Mouse (Mus musculus): Measurements from ENCODE around the gene Pagr1a.
A peak's percentile ranks its signal among the peaks of the same experiment; 100 is the strongest.

The Pagr1a gene

DNA sequence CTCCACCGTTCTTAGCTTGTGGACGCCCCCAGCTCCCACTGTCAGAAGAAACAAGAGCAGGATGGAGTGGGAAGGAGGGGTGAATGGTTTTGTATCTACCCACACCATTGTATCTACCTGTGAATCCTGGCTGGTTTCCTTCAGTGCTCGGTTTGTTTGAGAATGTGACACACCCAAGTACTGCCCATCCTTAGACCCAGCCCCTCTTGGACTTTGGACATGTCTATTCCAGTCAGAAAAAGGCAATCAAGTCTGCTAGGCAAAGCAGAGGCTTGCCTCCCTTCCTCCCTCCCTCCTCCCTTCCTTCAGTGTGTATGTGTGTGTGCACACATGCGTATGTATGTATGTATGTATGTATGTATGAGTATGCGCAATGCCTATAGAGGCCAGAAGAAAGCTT is 13.5 kb downstream of the Pagr1a start:
- DNase-seq (ENCODE audit: low spot score) = no peak

DNA sequence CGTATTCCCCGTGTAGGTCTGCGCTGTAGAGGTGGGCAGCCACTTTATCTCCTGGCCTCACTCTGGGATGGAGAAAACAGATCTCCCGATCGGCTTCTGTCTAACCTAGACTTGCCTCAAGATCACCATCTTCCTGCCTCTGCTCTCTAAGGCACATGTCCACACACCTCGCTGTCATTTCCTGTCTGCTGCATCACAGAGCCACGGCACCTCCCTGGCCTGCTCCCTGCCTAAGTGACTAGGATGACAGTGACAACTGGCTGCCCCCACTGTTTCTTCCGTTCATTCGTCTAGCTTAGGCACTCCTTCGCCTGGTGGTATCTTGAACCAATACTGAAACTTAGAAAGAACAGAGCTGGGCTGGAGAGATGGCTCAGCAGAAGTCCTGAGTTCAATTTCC is 17.6 kb downstream of the Pagr1a start:
- DNase-seq (ENCODE audit: low spot score) = no peak

DNA sequence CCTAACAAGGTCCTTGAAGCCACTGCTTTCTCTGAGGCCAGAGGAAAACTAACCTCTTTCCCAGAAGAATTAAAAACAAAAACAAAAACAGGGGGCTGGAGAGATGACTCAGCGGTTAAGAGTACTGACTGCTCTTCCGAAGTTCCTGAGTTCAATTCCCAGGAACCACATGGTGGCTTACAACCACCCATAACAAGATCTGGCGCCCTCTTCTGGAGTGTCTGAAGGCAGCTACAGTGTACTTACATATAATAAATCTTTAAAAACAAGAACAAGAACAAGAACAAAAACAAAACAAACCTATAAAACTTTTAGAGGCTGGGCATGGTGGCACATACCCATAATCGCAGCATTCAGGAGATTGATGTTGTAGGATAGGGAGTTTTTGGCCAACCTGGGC is 20.7 kb downstream of the Pagr1a start:
- no peak for DNase-seq (ENCODE audit: low spot score)

GRCm38 (mm10) chr7:126988816-126989215 is 28.3 kb downstream of the Pagr1a start:
- DNase-seq (ENCODE audit: low spot score) = no peak

DNA sequence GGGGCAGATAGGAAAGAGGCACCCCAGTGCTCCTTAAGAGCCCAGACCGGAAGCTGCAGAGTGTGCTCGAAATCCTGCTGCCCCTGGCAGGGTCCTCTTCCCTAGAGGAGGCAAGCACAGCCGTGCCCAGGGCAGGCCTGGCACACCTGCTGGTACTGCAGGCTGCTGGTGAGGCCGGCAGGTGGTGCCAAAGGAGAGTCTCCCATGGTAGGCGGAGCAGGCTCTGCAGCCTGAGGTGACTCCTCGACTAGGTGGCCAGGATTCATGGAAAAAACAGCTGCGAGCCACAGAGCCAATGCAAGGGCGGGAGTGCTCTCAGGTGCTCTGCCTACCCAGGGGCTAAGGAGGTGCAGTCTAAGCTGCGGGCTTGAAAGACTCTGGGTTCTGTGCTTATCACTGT is 30.8 kb downstream of the Pagr1a start:
- no peak for DNase-seq (ENCODE audit: low spot score)

- no peak for DNase-seq (ENCODE audit: low spot score)
Measured at GRCm38 (mm10) chr7:126984667-126985444, 32.3 kb downstream of the Pagr1a start.

DNA sequence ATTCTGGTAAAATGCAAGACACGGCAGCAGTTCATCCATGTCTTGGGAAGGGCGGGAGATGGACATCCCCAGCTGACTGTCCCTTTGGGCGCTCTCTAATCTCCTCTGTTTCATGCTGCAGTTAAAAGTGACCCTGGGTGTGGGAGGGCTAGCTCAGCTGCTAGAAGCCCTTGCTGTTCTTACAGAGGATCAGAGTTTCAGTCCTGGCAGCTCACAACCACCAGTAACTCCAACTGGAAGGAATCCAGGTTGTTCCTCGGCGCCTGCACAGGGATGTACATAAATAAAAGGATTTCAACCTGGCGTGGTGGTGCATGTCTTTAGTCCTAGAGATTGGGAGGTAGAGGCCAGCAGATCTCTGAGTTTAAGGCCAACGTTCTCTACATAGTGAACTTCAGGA is 34.0 kb downstream of the Pagr1a start:
- DNase-seq (ENCODE audit: low spot score) = no peak

GRCm38 (mm10) chr7:126982054-126982453 is 35.1 kb downstream of the Pagr1a start:
- no peak for DNase-seq (ENCODE audit: low spot score)

DNA sequence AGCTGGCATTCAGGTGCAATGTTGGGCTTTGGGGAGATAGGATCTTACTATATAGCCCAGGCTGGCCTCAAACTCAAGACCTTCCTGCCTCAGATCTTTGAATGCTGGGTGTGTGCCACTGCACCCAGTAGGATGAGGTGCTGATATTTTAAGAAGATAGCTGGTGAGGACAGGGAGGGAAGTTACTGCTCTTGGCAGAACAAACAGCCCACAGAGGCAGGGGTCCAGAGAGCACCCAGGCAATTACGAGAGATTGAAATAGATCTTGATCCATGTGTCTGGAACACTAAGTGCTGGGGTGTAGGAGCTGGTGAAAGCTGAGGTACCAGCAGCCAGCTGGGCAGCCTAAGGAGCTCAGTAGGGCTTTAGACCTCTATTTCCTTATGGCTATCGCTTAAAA is 35.6 kb downstream of the Pagr1a start:
- DNase-seq (ENCODE audit: low spot score) = no peak

- no peak for DNase-seq (ENCODE audit: low spot score)
Measured at GRCm38 (mm10) chr7:126978841-126979240, 38.3 kb downstream of the Pagr1a start.

GRCm38 (mm10) chr7:126976878-126977459 is 40.2 kb downstream of the Pagr1a start:
- DNase-seq (ENCODE audit: low spot score) = peak; percentile 47

DNA sequence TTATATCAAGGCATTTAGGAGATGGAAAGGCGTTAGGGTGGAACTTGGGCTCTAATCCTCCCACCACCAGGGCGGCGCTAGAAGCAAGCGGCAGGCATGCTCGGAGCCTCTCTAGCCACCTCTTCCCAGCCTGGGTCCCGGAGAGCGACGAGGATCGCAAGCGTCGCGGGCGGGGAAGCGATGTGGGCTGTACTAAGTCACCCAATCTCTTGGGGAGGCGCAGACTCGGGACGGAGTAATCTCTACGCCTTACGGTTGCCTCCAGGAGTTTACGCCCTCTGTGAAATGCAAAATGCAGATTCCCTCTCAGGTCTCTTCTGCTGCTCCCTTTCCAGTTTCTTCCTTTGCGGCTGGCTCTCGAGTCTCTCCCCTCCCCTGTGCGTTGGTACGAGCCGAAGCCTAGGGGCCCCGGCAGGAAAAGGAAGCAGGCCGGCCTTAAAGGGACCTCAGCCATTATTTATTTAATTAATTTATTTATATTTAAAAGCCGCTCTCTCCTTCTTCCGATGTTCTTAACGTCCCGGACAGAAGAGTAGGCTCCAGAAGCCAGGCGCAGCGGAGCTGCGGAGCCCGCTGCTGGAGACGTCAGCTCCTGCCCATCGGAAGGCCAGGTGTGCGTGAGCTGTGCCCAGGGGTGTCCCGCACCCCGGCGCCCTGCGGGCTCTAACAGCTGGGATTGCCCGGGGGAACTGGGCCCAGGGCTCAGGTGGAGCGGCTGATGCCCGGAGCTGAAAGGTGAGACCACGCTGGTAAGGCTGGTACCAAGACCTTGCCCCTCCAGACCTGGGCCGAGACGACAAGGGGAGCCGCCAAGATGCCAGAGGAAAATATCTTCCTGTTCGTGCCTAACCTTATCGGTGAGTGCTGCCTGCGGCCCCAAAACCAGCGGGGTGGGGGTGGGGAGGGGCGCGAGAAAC is 40.9 kb downstream of the Pagr1a start, which contains the start of gene Cdiptos:
Gene Cdiptos, minus strand, starts transcription at position 149 of the 917 bp plus-strand sequence.
- DNase-seq (ENCODE audit: low spot score) = peak; percentile 96

GRCm38 (mm10) chr7:126975893-126975949 is 41.4 kb downstream of the Pagr1a start, which contains the start of gene Cdipt:
Cdipt (plus strand) TSS chr7:126975914.
- DNase-seq (ENCODE audit: low spot score) = no peak

- no peak for DNase-seq (ENCODE audit: low spot score)
Measured at GRCm38 (mm10) chr7:126975493-126975892, 41.7 kb downstream of the Pagr1a start.

GRCm38 (mm10) chr7:126967361-126967760 is 49.8 kb downstream of the Pagr1a start:
- DNase-seq (ENCODE audit: low spot score) = no peak

- DNase-seq (ENCODE audit: low spot score) = no peak
Measured at GRCm38 (mm10) chr7:126965568-126965967, 51.6 kb downstream of the Pagr1a start.

Measured in c-Kit-positive CD71-positive TER-119-positive erythroid progenitor cells, embryonic 14.5 days (primary cell).